Mouse (Mus musculus) thymus, adult 2 months (tissue): ENCODE data around the gene Prpf38b. TPM values are rescaled to one million over a fixed set of nuclear protein-coding genes. Genes with fewer than 3 reads are reported as not detected.

Experiments used
- DNase-seq: peaks from one replicate; pipeline ENCODE4 v3.0.0; 2021
- H3K27ac ChIP-seq: fragments of 200-500 bp; 2 replicates; pipeline ENCODE4 v1.5.1; 2012; ENCODE audit warnings: low read length, control low read depth; ENCODE audit not compliant: control insufficient read depth, insufficient read depth
- H3K27me3 ChIP-seq: fragments of 200-500 bp; 2 replicates; pipeline ENCODE4 v1.6.1; 2012; ENCODE audit warnings: mild to moderate bottlenecking, low read length, moderate library complexity, mixed read lengths; ENCODE audit not compliant: control insufficient read depth, insufficient read depth
- H3K36me3 ChIP-seq: fragments of 200-500 bp; 2 replicates; pipeline ENCODE4 v1.6.1; 2012; ENCODE audit warnings: mild to moderate bottlenecking, low read length, moderate library complexity; ENCODE audit not compliant: control insufficient read depth, insufficient read depth
- H3K4me1 ChIP-seq: fragments of 200-500 bp; replicated peaks from 2 replicates; pipeline ENCODE4 v1.6.1; 2012; ENCODE audit warnings: low read length; ENCODE audit not compliant: control insufficient read depth, insufficient read depth
- H3K4me3 ChIP-seq: fragments of 200-500 bp; 2 replicates; pipeline ENCODE4 v1.5.1; 2012; ENCODE audit warnings: mild to moderate bottlenecking, low read length, control low read depth, moderate library complexity; ENCODE audit not compliant: control insufficient read depth, insufficient read depth
- CTCF ChIP-seq: fragments of 200-500 bp; IDR thresholded peaks from 2 replicates; pipeline ENCODE4 v1.5.1; 2012; ENCODE audit warnings: mild to moderate bottlenecking, control low read depth, low read length, moderate library complexity, borderline replicate concordance; ENCODE audit not compliant: control insufficient read depth, poor library complexity, insufficient read depth; ENCODE audit errors: extremely low read depth
- POLR2A ChIP-seq: fragments of 200-500 bp; IDR thresholded peaks from 2 replicates; pipeline ENCODE4 v1.6.1; 2012; ENCODE audit warnings: mild to moderate bottlenecking, low read length, control low read depth, moderate library complexity; ENCODE audit not compliant: control insufficient read depth, poor library complexity, insufficient read depth; ENCODE audit errors: extremely low read depth
- WGBS: fragments of 180-500 bp; shearing (Covaris S2); methylation state at CpG from one replicate; pipeline ENCODE4 v1.1.7; 2018; 5-methylcytosine and 5-hydroxymethylcytosine counted together
- polyA plus RNA-seq: library from polyadenylated mRNA; depleted of rRNA; stranded (reverse); fragments of >200 nt; gene quantifications from 2 replicates; pipeline ENCODE4 v1.2.3, GENCODE M21; 2012; rRNA removed

The Prpf38b gene
- polyA plus RNA-seq, 1 experiment: 141 TPM

DNA sequence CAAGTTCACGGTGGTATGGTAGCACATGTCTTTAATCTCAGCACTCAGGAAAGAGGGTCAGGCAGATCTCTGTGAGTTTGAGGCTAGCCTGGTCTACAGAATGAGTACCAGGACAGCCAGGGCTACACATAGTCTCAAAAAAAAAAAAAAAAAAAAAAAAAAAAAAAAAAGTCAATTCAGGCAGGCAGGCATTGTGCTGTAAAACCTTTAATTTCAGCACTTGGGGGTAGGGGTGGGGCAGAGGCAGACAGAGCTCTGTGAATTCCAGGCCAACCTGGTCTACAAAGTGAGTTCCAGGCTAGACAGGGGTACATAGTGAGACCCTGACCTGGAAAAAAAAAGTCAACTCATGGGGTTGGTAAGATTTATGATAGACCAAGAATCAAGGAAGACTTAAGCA is 53.8 kb downstream of the Prpf38b start:
- H3K36me3 ChIP-seq: no peaks in the 10 kb centered on the region
- H3K27ac ChIP-seq: no peak overlapping the region
- DNase-seq: no peak
- no peaks in the 10 kb centered on the region for H3K27me3 ChIP-seq
- no peak overlapping the region for H3K4me3 ChIP-seq
- WGBS: 93% methylated on average over 1 of the region's 1 CpGs
- H3K4me1 ChIP-seq: no peaks in the 10 kb centered on the region
- TF ChIP-seq CTCF: no peak
- TF ChIP-seq POLR2A: no peak

DNA sequence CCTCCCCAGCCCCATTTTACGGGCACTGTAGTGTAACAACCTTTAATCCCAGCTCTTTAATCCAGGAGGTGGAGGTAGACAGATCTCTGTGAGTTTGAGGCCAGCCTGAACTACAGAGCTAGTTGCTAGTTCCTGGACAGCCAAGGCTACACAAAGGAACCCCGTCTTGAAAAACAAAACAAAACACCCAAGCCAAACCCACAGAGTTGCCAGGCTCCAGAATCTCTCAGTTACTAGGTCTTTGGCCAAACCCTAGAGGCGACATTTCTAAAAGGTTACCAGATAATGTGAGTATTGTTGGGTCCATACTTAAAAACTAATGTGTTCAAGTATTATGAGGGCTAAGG is 54.4 kb downstream of the Prpf38b start:
- no peak overlapping the region for H3K27ac ChIP-seq
- DNase-seq: no peak
- TF ChIP-seq CTCF (no peak), POLR2A (no peak)
- no peaks in the 10 kb centered on the region for H3K27me3 ChIP-seq
- H3K4me3 ChIP-seq: no peak overlapping the region
- no peaks in the 10 kb centered on the region for H3K4me1 ChIP-seq
- WGBS: 57% methylated on average over 3 of the region's 3 CpGs
- no peaks in the 10 kb centered on the region for H3K36me3 ChIP-seq

DNA sequence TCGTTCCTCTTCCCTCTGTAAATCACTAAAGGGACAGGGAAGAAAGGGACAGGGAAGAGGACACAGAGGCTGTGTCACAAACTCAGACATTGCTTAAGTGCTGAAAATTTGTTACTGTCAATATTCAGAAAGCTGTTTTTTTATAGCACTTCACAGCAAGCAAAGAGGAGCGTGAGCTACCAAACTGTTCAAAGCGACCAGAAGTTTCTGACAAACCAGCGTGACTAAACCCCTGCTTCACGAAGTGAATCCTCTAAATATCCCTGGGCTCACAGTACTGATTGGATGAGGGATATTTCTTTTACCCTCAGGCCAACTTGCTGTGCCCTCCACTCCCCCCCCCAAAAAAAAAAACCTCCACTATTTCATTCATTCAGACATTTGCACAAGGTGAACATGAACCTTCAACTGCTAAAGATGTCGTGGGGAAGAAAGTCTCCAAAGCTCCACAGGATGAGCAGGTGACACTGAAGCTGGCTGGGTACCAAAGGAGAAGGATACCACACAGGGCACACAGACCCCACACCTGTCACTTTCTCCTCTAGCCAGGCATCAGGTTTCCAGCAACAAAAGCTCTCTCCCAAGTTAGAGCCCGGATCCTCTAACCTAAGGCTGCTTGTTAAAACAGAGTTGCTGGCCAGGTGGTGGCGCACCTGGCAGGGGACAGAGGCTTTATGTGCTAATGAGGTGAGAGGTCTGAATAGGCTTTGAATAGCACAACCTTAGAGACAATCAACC is 55.0 kb downstream of the Prpf38b start:
- TF ChIP-seq CTCF: peak; percentile 42; the same call in 1 of the 2 replicates
- TF ChIP-seq POLR2A: no peak
- WGBS: 77% methylated on average over 8 of the region's 8 CpGs

DNA sequence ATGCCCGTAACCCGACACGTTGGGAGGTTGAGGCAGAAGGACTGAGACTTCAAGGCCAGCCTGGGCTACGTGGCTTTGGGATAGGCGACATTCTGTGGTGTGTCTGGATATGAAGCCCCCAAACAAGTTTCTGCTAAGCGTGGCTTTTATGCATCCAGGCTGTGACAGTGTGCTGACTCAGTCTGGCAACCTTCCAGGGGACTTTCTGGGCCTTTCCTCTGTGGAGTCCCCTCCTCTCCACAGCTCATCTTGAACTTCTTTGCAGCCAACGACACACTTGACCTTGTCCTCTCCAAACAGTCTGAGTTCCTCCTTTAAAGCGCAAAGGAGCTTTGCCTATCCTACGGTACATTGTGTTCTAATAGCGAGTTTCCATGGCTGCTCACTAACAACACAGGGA is 55.7 kb downstream of the Prpf38b start:
- no peak for DNase-seq
- TF ChIP-seq POLR2A (no peak), CTCF (no peak)
- H3K27me3 ChIP-seq: no peaks in the 10 kb centered on the region
- H3K4me3 ChIP-seq: no peak overlapping the region
- WGBS: 70% methylated on average over 10 of the region's 10 CpGs
- H3K27ac ChIP-seq: peak overlapping the region; percentile 56; the same call in 1 of the 2 replicates
- peaks cover 2% of the 10 kb centered on the region; the same call in 1 of the 2 replicates for H3K4me1 ChIP-seq
- H3K36me3 ChIP-seq: no peaks in the 10 kb centered on the region

More for the DNA sequence above, 55.0 kb downstream of the Prpf38b start:
- Histone ChIP-seq H3K36me3 (no peaks in the 10 kb centered on the region), H3K27me3 (no peaks in the 10 kb centered on the region), H3K4me3 (no peak overlapping the region), H3K4me1 (no peaks in the 10 kb centered on the region; the same call in 1 of the 2 replicates), H3K27ac (no peak overlapping the region)
- DNase-seq: peak; percentile 68

DNA sequence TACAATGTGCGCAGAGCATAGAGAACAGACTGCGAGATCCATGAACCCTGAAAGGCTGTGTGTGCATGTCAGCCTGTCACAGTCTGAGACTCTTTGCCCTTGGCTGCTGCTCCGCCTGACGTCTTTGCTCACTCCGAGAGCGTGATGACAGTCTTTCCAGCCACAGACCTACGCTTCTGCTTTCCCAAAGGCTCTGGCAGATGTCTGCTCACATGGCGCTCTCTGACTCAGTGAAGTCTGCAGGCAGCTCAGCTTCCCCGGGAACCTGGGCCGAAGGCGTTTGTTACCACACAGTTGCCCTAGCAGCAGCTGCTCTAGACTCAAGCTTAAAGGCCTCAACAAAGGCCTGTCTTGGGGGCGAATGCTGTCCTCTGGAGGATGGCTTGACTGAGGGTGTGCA is 56.2 kb downstream of the Prpf38b start:
- H3K27me3 ChIP-seq: no peaks in the 10 kb centered on the region
- 69% methylated on average over 12 of the region's 12 CpGs for WGBS
- no peaks in the 10 kb centered on the region for H3K36me3 ChIP-seq
- no peak overlapping the region for H3K4me3 ChIP-seq
- no peak for DNase-seq
- peaks cover 4% of the 10 kb centered on the region; the same call in 1 of the 2 replicates for H3K4me1 ChIP-seq
- TF ChIP-seq CTCF (no peak), POLR2A (no peak)
- H3K27ac ChIP-seq: peak overlapping the region; percentile 56; the same call in 1 of the 2 replicates

DNA sequence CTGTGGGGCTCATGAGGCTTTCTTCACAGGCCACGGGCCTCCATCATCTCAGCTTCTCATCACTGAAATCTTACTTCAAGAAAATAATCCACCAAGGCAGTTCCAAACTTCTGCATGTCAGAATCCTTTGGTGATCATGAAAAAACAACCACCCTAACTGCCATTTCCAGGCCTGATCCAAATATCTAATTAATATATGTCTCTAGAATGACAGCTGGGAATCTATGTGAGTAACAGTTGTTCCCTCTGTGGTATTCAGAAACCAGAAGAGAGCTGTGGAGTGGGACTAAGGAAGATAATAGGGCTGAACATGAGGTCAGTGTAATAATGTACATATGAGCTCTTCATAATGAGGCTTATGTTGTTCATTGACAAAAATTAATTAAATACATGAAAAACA is 58.3 kb downstream of the Prpf38b start:
- Histone ChIP-seq H3K4me3 (no peak overlapping the region), H3K36me3 (no peaks in the 10 kb centered on the region), H3K4me1 (peaks cover 5% of the 10 kb centered on the region; the same call in 1 of the 2 replicates), H3K27ac (no peak overlapping the region), H3K27me3 (no peaks in the 10 kb centered on the region)
- TF ChIP-seq CTCF: no peak
- no peak for TF ChIP-seq POLR2A
- WGBS: 91% methylated on average over 1 of the region's 1 CpGs
- DNase-seq: no peak

Other genes with a start within 250 kb of the Prpf38b start
- gene Gpsm2, start 189.4 kb downstream of the Prpf38b start, polyA plus RNA-seq: 6.2 and 7.8 TPM in 2 replicates
- gene Aknad1, start 172.1 kb downstream of the Prpf38b start, polyA plus RNA-seq: 0.05 TPM in 1 of 2 replicates, not detected in the other
- 10.5 and 13.2 TPM in 2 replicates for gene Stxbp3, start 71.2 kb downstream of the Prpf38b start, polyA plus RNA-seq
- 3.4 and 3.5 TPM in 2 replicates for gene Fndc7, start 21.7 kb downstream of the Prpf38b start, polyA plus RNA-seq
- gene Henmt1, start 28.1 kb upstream of the Prpf38b start, polyA plus RNA-seq: 0.96 and 1.5 TPM in 2 replicates
- 2.4 and 3.1 TPM in 2 replicates for gene Gm9857, start 28.7 kb upstream of the Prpf38b start, polyA plus RNA-seq
- 6.2 and 6.5 TPM in 2 replicates for gene Fam102b, start 115.9 kb upstream of the Prpf38b start, polyA plus RNA-seq
- not detected in 2 replicates for gene Slc25a54, start 168.7 kb upstream of the Prpf38b start, polyA plus RNA-seq
- gene Slc25a24, start 211.4 kb upstream of the Prpf38b start, polyA plus RNA-seq: 2.3 and 2.4 TPM in 2 replicates